Mouse (Mus musculus): ENCODE measurements around the gene Kif17. TPM values are rescaled to one million over a fixed set of nuclear protein-coding genes. Genes with fewer than 3 reads are reported as not detected.

Kif17 gene
- polyA plus RNA-seq, 1 experiment from 2014 or later: 0.79 TPM

GRCm38 (mm10) chr4:138219331-138219730 is 30.9 kb upstream of the Kif17 start:
- peaks cover 56% of the 10 kb centered on the region for H3K4me1 ChIP-seq
- H3K4me2 ChIP-seq: peak overlapping the region; percentile 93; the same call in 1 of the 2 replicates
- no peak overlapping the region for H3K4me3 ChIP-seq
- H3K36me3 ChIP-seq: peaks cover 29% of the 10 kb centered on the region
- no peak for ATAC-seq (ENCODE audit: extremely low read depth, insufficient number of reproducible peaks, low FRiP score, low TSS enrichment)
- H3K27ac ChIP-seq (replicated peaks): no peak overlapping the region
- H3K27me3 ChIP-seq (replicated peaks): no peaks in the 10 kb centered on the region
- WGBS: 85% methylated on average over 5 of the region's 5 CpGs
- 0 out of 2 replicates have a peak overlapping the region, but pooled peaks have one; percentile 19 for H3K9ac ChIP-seq
- no peaks in the 10 kb centered on the region for H3K9me3 ChIP-seq

- no peaks in the 10 kb centered on the region for H3K9me3 ChIP-seq
- H3K27me3 ChIP-seq (replicated peaks): no peaks in the 10 kb centered on the region
- H3K9ac ChIP-seq: no peak overlapping the region
- no peak overlapping the region for H3K4me2 ChIP-seq
- 77% methylated on average over 7 of the region's 7 CpGs for WGBS
- peaks cover 50% of the 10 kb centered on the region for H3K4me1 ChIP-seq
- H3K4me3 ChIP-seq: no peak overlapping the region
- H3K36me3 ChIP-seq: peaks cover 42% of the 10 kb centered on the region
- no peak overlapping the region for H3K27ac ChIP-seq (replicated peaks)
- no peak for ATAC-seq (ENCODE audit: extremely low read depth, insufficient number of reproducible peaks, low FRiP score, low TSS enrichment)
Measured at GRCm38 (mm10) chr4:138220761-138221160, 29.5 kb upstream of the Kif17 start.

GRCm38 (mm10) chr4:138221406-138221805 is 28.8 kb upstream of the Kif17 start:
- Histone ChIP-seq H3K27me3 (replicated peaks) (no peaks in the 10 kb centered on the region), H3K4me1 (peaks cover 46% of the 10 kb centered on the region), H3K9me3 (no peaks in the 10 kb centered on the region), H3K4me2 (no peak overlapping the region), H3K4me3 (no peak overlapping the region), H3K9ac (no peak overlapping the region), H3K27ac (replicated peaks) (no peak overlapping the region), H3K36me3 (peaks cover 48% of the 10 kb centered on the region)
- ATAC-seq (ENCODE audit: extremely low read depth, insufficient number of reproducible peaks, low FRiP score, low TSS enrichment): no peak
- WGBS: 71% methylated on average over 5 of the region's 5 CpGs

GRCm38 (mm10) chr4:138222396-138222795 is 27.8 kb upstream of the Kif17 start:
- H3K27me3 ChIP-seq (replicated peaks): no peaks in the 10 kb centered on the region
- no peak overlapping the region for H3K27ac ChIP-seq (replicated peaks)
- no peak for ATAC-seq (ENCODE audit: extremely low read depth, insufficient number of reproducible peaks, low FRiP score, low TSS enrichment)
- peaks cover 58% of the 10 kb centered on the region for H3K36me3 ChIP-seq
- no peak overlapping the region for H3K9ac ChIP-seq
- 81% methylated on average over 5 of the region's 5 CpGs for WGBS
- no peaks in the 10 kb centered on the region for H3K9me3 ChIP-seq
- H3K4me1 ChIP-seq: peaks cover 46% of the 10 kb centered on the region
- no peak overlapping the region for H3K4me3 ChIP-seq
- no peak overlapping the region for H3K4me2 ChIP-seq

GRCm38 (mm10) chr4:138223623-138224022 is 26.6 kb upstream of the Kif17 start:
- Histone ChIP-seq H3K4me2 (no peak overlapping the region), H3K36me3 (peaks cover 71% of the 10 kb centered on the region), H3K4me1 (peaks cover 35% of the 10 kb centered on the region), H3K27me3 (replicated peaks) (no peaks in the 10 kb centered on the region), H3K9me3 (no peaks in the 10 kb centered on the region), H3K27ac (replicated peaks) (no peak overlapping the region), H3K9ac (no peak overlapping the region), H3K4me3 (no peak overlapping the region)
- WGBS: 83% methylated on average over 10 of the region's 10 CpGs
- no peak for ATAC-seq (ENCODE audit: extremely low read depth, insufficient number of reproducible peaks, low FRiP score, low TSS enrichment)

GRCm38 (mm10) chr4:138246756-138247665 is 3.2 kb upstream of the Kif17 start:
- H3K4me1 ChIP-seq: peaks cover 29% of the 10 kb centered on the region
- no peak overlapping the region for H3K4me3 ChIP-seq
- H3K27me3 ChIP-seq (replicated peaks): peaks cover 33% of the 10 kb centered on the region
- H3K9ac ChIP-seq: no peak overlapping the region
- 58% methylated on average over 27 of the region's 27 CpGs for WGBS
- no peaks in the 10 kb centered on the region for H3K9me3 ChIP-seq
- H3K4me2 ChIP-seq: no peak overlapping the region
- no peak overlapping the region for H3K27ac ChIP-seq (replicated peaks)
- H3K36me3 ChIP-seq: peaks cover 61% of the 10 kb centered on the region
- ATAC-seq (ENCODE audit: extremely low read depth, insufficient number of reproducible peaks, low FRiP score, low TSS enrichment): no peak

- 0 out of 2 replicates have a peak, but pooled peaks have one; percentile 23 for ATAC-seq (ENCODE audit: extremely low read depth, insufficient number of reproducible peaks, low FRiP score, low TSS enrichment)
- Histone ChIP-seq H3K4me1 (peaks cover 35% of the 10 kb centered on the region), H3K4me3 (peak overlapping the region; percentile 60), H3K9ac (peak overlapping the region; percentile 54), H3K36me3 (peaks cover 13% of the 10 kb centered on the region), H3K27ac (replicated peaks) (no peak overlapping the region), H3K4me2 (peak overlapping the region; percentile 98), H3K9me3 (no peaks in the 10 kb centered on the region), H3K27me3 (replicated peaks) (peaks cover 78% of the 10 kb centered on the region)
- WGBS: 1% methylated on average over 14 of the region's 14 CpGs
Measured at GRCm38 (mm10) chr4:138251819-138252218, 1.6 kb downstream of the Kif17 start.

GRCm38 (mm10) chr4:138252231-138252630 is 2.0 kb downstream of the Kif17 start:
- Histone ChIP-seq H3K9ac (peak overlapping the region; percentile 54), H3K4me2 (peak overlapping the region; percentile 98), H3K9me3 (no peaks in the 10 kb centered on the region), H3K4me3 (peak overlapping the region; percentile 60), H3K4me1 (peaks cover 35% of the 10 kb centered on the region), H3K27ac (replicated peaks) (no peak overlapping the region), H3K36me3 (peaks cover 9% of the 10 kb centered on the region), H3K27me3 (replicated peaks) (peaks cover 81% of the 10 kb centered on the region)
- WGBS: 22% methylated on average over 5 of the region's 5 CpGs
- ATAC-seq (ENCODE audit: extremely low read depth, insufficient number of reproducible peaks, low FRiP score, low TSS enrichment): no peak

GRCm38 (mm10) chr4:138257116-138257687 is 7.0 kb downstream of the Kif17 start:
- Histone ChIP-seq H3K4me2 (no peak overlapping the region), H3K4me3 (no peak overlapping the region), H3K9ac (no peak overlapping the region), H3K9me3 (no peaks in the 10 kb centered on the region), H3K36me3 (no peaks in the 10 kb centered on the region; the same call in 1 of the 2 replicates), H3K27ac (replicated peaks) (no peak overlapping the region), H3K4me1 (peaks cover 8% of the 10 kb centered on the region), H3K27me3 (replicated peaks) (peaks cover 65% of the 10 kb centered on the region)
- WGBS: 76% methylated on average over 22 of the region's 22 CpGs
- no peak for ATAC-seq (ENCODE audit: extremely low read depth, insufficient number of reproducible peaks, low FRiP score, low TSS enrichment)

GRCm38 (mm10) chr4:138258663-138259062 is 8.4 kb downstream of the Kif17 start:
- no peak overlapping the region for H3K4me2 ChIP-seq
- H3K27me3 ChIP-seq (replicated peaks): peaks cover 61% of the 10 kb centered on the region
- WGBS: 67% methylated on average over 7 of the region's 7 CpGs
- no peak overlapping the region for H3K4me3 ChIP-seq
- H3K4me1 ChIP-seq: peaks cover 10% of the 10 kb centered on the region
- no peak overlapping the region for H3K9ac ChIP-seq
- H3K27ac ChIP-seq (replicated peaks): no peak overlapping the region
- H3K9me3 ChIP-seq: no peaks in the 10 kb centered on the region
- no peaks in the 10 kb centered on the region; the same call in 1 of the 2 replicates for H3K36me3 ChIP-seq
- ATAC-seq (ENCODE audit: extremely low read depth, insufficient number of reproducible peaks, low FRiP score, low TSS enrichment): no peak

- H3K27me3 ChIP-seq (replicated peaks): peaks cover 61% of the 10 kb centered on the region
- H3K4me3 ChIP-seq: no peak overlapping the region
- no peak overlapping the region for H3K4me2 ChIP-seq
- H3K4me1 ChIP-seq: peaks cover 10% of the 10 kb centered on the region
- WGBS: 71% methylated on average over 5 of the region's 5 CpGs
- H3K9me3 ChIP-seq: no peaks in the 10 kb centered on the region
- no peak overlapping the region for H3K9ac ChIP-seq
- no peak for ATAC-seq (ENCODE audit: extremely low read depth, insufficient number of reproducible peaks, low FRiP score, low TSS enrichment)
- H3K36me3 ChIP-seq: no peaks in the 10 kb centered on the region; the same call in 1 of the 2 replicates
- H3K27ac ChIP-seq (replicated peaks): no peak overlapping the region
Measured at GRCm38 (mm10) chr4:138259482-138259881, 9.2 kb downstream of the Kif17 start.

Data from heart, embryonic 13.5 days (tissue).